Mouse (Mus musculus) heart, embryonic 15.5 days (tissue): Measurements from ENCODE around the gene Cers6. TPM values are rescaled to one million over a fixed set of nuclear protein-coding genes. Genes with fewer than 3 reads are reported as not detected.
A peak's percentile ranks its signal among the peaks of the same experiment; 100 is the strongest.

ENCODE experiments used
- ATAC-seq: fragments of 200-750 bp; cut with Nextera tagmentation; replicated peaks from 2 replicates; pipeline ENCODE4 v1.8.0; 2017; ENCODE audit warnings: low read depth, moderate TSS enrichment; ENCODE audit not compliant: insufficient number of reproducible peaks, insufficient read depth, low FRiP score
- H3K27ac ChIP-seq: fragments of 300-500 bp; sonication (generic); 2 replicates; pipeline ENCODE4 v1.5.1; 2015; ENCODE audit warnings: mild to moderate bottlenecking, inconsistent platforms
- H3K27me3 ChIP-seq: fragments of 300-500 bp; sonication (generic); 2 replicates; pipeline ENCODE4 v1.6.1; 2015; ENCODE audit warnings: inconsistent platforms
- H3K36me3 ChIP-seq: fragments of 300-500 bp; sonication (generic); 2 replicates; pipeline ENCODE4 v1.6.1; 2015; ENCODE audit warnings: mild to moderate bottlenecking, inconsistent platforms
- H3K4me1 ChIP-seq: fragments of 300-500 bp; sonication (generic); replicated peaks from 2 replicates; pipeline ENCODE4 v1.6.1; 2015; ENCODE audit warnings: inconsistent platforms
- H3K4me2 ChIP-seq: fragments of 300-500 bp; sonication (generic); 2 replicates; pipeline ENCODE4 v1.6.1; 2015; ENCODE audit warnings: inconsistent platforms, mild to moderate bottlenecking, moderate library complexity
- H3K4me3 ChIP-seq: fragments of 300-500 bp; sonication (generic); 2 replicates; pipeline ENCODE4 v1.5.1; 2015; ENCODE audit warnings: mild to moderate bottlenecking, inconsistent platforms
- H3K9ac ChIP-seq: fragments of 300-500 bp; sonication (generic); 2 replicates; pipeline ENCODE4 v1.6.1; 2015; ENCODE audit warnings: mild to moderate bottlenecking, inconsistent platforms
- H3K9me3 ChIP-seq: fragments of 300-500 bp; sonication (generic); replicated peaks from 2 replicates; pipeline ENCODE4 v1.6.1; 2016; ENCODE audit warnings: inconsistent platforms
- WGBS: fragments of 180-500 bp; shearing (Covaris S2); methylation state at CpG from one replicate; pipeline ENCODE4 v1.1.7; 2015; ENCODE audit warnings: mixed read lengths; 5-methylcytosine and 5-hydroxymethylcytosine counted together
- polyA plus RNA-seq: library from polyadenylated mRNA; unstranded; fragments of >200 nt; fragmentation: Nextera tagmentation; extraction: Ambion mirVana; gene quantifications from 2 replicates; pipeline ENCODE4 v1.2.1, GENCODE M21; 2015

The Cers6 gene
- polyA plus RNA-seq, 1 experiment from 2014 or later = 19.2 TPM

DNA sequence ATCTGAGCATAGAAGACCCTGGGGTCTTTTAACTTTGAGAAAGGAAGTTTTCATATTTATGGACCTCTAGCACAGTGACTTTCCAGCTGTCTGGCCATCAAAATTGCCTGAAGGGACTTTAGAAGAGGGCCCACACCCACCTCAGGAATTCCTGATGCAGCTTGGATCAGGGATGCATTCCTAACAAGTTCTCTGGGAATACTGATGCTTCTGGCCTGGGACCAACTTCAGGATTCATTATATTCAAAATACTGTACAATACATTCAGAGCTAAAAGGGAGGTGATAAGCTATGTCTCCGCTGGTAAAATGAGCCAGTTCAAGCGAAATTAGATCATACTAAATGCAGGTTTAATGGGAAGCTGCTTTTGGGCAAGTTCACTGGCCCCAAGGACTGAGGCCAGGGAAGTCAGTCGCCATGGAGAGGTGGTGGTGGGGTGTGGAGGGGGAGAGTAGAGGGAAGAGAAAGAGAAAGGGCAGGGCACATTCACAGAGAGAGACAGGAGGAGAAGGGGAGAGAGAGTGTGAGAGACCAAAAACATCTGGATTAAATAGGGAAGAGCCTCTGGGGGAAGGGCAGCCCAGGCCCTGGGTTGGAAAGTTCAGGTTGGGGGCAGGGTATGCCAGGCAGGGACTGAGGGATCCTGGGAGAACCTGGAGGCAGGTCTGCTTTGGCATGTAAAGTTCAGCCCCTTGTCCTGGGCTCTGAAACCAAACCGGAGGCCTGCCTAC is 24.7 kb downstream of the Cers6 start:
- WGBS = 34% methylated on average over 4 of the region's 4 CpGs
- ATAC-seq = no peak
- H3K27me3 ChIP-seq = no peaks in the 10 kb centered on the region
- no peak overlapping the region for H3K4me2 ChIP-seq
- no peaks in the 10 kb centered on the region for H3K9me3 ChIP-seq
- H3K9ac ChIP-seq = no peak overlapping the region
- no peaks in the 10 kb centered on the region for H3K36me3 ChIP-seq
- H3K4me3 ChIP-seq = no peak overlapping the region
- no peak overlapping the region for H3K27ac ChIP-seq
- peaks cover 25% of the 10 kb centered on the region for H3K4me1 ChIP-seq

DNA sequence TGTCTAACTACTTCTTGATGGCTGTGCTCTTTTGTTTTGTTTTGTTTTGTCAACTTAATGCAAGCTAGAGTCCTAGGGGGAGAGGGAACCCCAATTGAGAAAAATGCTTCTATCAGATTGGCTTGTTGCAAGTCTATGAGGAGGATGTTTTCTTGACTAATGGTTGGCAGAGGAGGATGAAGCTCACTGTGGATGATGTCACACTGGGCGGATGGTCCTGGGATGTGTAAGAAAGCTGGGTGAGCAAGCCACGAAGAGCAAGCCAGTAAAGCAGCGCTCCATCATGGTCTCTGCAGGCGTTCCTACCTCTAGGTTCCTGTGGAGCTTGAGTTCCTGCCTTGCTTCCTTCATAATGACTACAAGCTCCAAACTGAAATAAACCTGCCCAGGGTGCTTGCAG is 25.4 kb downstream of the Cers6 start:
- no peak for ATAC-seq
- Histone ChIP-seq H3K4me3 (no peak overlapping the region), H3K4me1 (peaks cover 25% of the 10 kb centered on the region), H3K9me3 (no peaks in the 10 kb centered on the region), H3K27me3 (no peaks in the 10 kb centered on the region), H3K27ac (no peak overlapping the region), H3K9ac (no peak overlapping the region), H3K36me3 (no peaks in the 10 kb centered on the region), H3K4me2 (no peak overlapping the region)
- 83% methylated on average over 4 of the region's 4 CpGs for WGBS

DNA sequence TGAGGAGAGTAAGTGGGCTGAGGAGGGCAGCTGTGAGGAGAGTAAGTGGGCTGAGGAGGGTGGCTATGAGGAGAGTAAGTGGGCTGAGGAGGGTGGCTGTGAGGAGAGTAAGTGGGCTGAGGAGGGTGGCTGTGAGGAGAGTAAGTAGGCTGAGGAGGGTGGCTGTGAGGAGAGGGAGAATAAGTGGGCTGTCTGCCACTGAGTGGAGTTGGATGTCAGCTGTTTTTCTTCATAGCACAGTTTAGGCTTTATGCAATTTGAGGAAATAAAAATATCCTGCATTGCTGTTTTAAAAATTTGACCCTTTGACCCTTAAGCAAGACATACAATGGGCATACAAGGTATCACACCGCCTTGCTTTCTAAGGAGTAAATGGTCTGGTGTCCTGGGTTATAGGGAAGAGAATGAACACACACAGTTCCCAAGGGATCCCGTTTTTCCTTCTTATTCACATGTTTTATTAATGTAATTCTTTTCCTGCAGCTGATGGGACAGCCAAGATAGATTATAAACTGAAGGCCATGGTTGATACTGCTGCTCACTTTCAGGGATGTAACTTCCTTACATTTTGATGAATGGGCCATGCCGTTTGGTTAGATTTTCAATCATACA is 27.0 kb downstream of the Cers6 start:
- no peak for ATAC-seq
- H3K4me1 ChIP-seq = peaks cover 25% of the 10 kb centered on the region

DNA sequence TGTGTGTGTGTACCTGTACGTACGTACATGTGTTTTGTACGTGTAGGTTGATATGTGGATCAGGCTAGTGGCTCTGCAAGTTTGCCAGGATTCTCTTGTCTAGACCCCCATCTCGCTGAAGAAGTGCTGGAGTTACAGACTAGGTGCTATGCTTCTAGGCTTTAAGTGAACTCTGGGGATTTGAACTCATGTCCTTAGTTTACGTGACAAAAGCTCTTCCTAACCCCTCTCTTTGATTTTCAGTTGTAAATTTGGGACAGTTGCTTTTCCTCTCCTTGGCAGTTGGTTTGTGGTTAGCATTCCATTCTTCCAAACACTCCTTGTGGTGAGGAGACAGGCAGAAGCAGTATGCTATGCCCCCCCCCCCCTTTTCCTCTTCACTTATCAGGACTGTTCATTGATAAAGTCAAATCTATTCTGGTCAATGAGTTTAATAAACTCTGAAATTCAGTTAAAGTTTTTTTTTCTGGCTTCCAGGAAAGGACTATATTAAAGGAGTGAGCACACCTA is 28.5 kb downstream of the Cers6 start:
- Histone ChIP-seq H3K9me3 (no peaks in the 10 kb centered on the region), H3K4me1 (peaks cover 25% of the 10 kb centered on the region), H3K9ac (no peak overlapping the region), H3K4me3 (no peak overlapping the region), H3K36me3 (no peaks in the 10 kb centered on the region), H3K27ac (no peak overlapping the region), H3K27me3 (no peaks in the 10 kb centered on the region), H3K4me2 (no peak overlapping the region)
- ATAC-seq = no peak
- 72% methylated on average over 5 of the region's 5 CpGs for WGBS

More for the DNA sequence above, 27.0 kb downstream of the Cers6 start:
- WGBS = 60% methylated on average over 3 of the region's 3 CpGs
- Histone ChIP-seq H3K27ac (no peak overlapping the region; the same call in 1 of the 2 replicates), H3K36me3 (no peaks in the 10 kb centered on the region), H3K4me2 (no peak overlapping the region), H3K4me3 (no peak overlapping the region), H3K27me3 (no peaks in the 10 kb centered on the region), H3K9me3 (no peaks in the 10 kb centered on the region), H3K9ac (no peak overlapping the region)

DNA sequence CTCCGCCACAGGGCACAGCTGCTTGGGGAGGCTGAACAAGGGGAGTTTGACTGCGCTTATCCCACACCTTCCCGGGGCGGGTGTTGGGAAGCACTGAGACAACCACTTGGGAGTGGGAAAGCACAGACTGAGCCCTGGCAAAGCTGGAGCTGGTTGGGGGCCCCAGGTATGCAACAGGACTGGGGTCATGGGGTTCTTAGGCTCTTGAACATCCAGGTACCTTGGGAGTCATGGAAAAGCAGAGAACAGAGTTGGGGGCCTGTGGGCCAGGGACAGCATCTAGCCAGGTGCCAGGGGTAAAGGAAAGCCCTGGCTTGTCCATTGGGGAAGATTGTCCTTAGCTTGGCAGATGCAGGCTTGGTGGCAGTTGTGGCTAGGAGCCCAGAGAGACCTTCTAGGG is 31.2 kb downstream of the Cers6 start:
- peaks cover 28% of the 10 kb centered on the region for H3K4me1 ChIP-seq
- no peaks in the 10 kb centered on the region for H3K36me3 ChIP-seq
- WGBS = 94% methylated on average over 4 of the region's 4 CpGs
- no peaks in the 10 kb centered on the region for H3K27me3 ChIP-seq
- no peak overlapping the region for H3K4me2 ChIP-seq
- H3K27ac ChIP-seq = no peak overlapping the region
- no peaks in the 10 kb centered on the region for H3K9me3 ChIP-seq
- no peak for ATAC-seq
- no peak overlapping the region for H3K9ac ChIP-seq
- H3K4me3 ChIP-seq = no peak overlapping the region

DNA sequence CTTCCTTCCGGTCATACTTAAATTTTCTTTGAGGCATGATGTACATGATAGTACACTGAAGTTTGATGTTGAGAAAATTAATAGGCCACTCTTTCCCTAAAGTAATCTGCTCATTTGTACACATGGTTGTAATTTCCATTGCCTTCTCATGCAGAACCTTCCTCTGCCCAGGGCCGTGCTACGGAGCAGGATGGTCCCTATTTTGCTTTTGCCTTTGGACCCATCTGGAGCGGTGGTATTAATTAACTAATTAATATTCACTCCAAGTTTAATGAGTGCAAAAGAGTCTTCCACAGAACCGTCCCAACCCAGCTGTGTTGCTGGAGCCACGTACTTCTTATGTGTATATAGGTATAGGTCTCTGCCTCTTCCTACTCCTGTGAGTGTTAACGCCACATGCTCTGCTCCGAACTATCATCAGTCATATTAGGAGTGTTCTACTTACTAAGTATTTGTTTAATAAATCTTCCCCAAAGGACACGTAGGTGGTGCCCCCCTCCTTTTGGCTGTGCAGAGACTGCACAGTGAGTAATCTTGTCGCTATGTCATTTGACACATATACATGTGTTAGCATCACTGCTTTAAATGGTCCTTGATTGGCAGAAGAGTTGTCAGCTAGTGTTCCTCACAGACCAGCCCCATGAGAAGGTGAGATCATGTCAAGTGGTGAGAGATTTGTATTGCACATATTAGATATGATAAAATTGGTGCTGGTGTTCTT is 34.0 kb downstream of the Cers6 start:
- no peaks in the 10 kb centered on the region for H3K9me3 ChIP-seq
- no peaks in the 10 kb centered on the region for H3K27me3 ChIP-seq
- 77% methylated on average over 10 of the region's 10 CpGs for WGBS
- 0 out of 2 replicates have a peak, but pooled peaks have one; percentile 27 for ATAC-seq
- H3K4me1 ChIP-seq = peaks cover 20% of the 10 kb centered on the region
- no peak overlapping the region for H3K4me3 ChIP-seq
- peak overlapping the region; percentile 62 for H3K27ac ChIP-seq
- H3K4me2 ChIP-seq = no peak overlapping the region
- H3K9ac ChIP-seq = no peak overlapping the region
- H3K36me3 ChIP-seq = no peaks in the 10 kb centered on the region

DNA sequence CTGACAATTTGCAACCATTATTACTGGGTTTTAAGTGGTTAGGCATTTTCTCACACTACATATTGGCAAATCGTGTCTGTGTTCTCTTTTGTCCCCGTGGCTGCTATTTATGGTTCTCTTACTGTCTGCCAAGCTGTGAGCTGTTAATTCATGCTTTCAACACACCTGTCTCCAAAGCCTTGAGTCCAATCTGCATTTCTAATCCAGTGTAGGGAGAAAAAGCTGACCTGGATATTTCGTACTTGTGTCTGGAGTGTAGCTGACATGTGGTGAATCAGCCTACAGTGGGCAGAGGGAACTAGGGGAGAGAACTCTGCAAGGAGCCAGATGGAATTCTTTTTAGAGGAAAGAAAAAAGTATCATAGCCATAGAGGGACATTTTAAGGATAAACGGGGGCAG is 35.0 kb downstream of the Cers6 start:
- 36% methylated on average over 4 of the region's 4 CpGs for WGBS
- Histone ChIP-seq H3K27me3 (no peaks in the 10 kb centered on the region), H3K9ac (no peak overlapping the region), H3K36me3 (no peaks in the 10 kb centered on the region), H3K4me2 (peak overlapping the region; percentile 26), H3K9me3 (no peaks in the 10 kb centered on the region), H3K4me3 (no peak overlapping the region), H3K4me1 (peaks cover 30% of the 10 kb centered on the region), H3K27ac (peak overlapping the region; percentile 62)
- ATAC-seq = no peak; the same call in 1 of the 2 replicates

DNA sequence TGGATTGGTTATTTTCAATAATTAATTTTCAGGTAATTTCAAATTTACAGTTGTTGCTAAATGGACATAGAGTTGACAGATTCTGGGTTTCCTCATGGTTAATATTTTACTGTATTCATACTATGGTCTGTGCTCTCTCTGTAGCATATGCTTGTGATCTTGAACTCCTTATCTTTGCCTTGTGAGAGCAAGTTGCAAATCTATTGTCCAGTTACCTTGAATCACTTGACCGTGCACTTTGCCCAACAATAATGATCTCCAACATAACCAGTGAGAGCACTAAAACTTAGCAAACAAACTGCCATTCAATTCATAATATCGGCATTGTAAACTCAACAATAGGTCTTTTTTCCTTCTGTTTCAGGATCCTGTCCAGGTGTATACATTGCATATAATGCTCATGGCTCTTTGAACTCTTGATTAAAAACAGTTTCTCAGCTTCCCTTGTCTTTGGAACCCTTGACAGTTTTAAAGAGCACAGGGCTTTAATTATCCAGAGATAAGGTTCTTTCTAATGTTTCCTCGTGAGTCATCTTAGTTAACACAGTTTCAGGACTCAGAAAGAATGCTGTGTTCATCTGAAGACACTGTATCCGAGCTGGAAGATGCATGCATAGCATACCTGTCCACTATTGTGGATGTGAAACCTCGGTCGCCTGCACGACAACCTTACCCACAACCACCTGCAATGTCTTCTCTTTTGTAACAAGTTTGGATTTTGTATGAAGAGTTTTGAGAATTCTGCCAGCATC is 38.7 kb downstream of the Cers6 start:
- WGBS = 71% methylated on average over 7 of the region's 7 CpGs
- ATAC-seq = no peak
- Histone ChIP-seq H3K9ac (no peak overlapping the region), H3K9me3 (no peaks in the 10 kb centered on the region), H3K36me3 (no peaks in the 10 kb centered on the region), H3K4me3 (no peak overlapping the region), H3K27ac (peak overlapping the region; percentile 56; the same call in 1 of the 2 replicates), H3K4me1 (peaks cover 34% of the 10 kb centered on the region), H3K27me3 (no peaks in the 10 kb centered on the region), H3K4me2 (no peak overlapping the region)

DNA sequence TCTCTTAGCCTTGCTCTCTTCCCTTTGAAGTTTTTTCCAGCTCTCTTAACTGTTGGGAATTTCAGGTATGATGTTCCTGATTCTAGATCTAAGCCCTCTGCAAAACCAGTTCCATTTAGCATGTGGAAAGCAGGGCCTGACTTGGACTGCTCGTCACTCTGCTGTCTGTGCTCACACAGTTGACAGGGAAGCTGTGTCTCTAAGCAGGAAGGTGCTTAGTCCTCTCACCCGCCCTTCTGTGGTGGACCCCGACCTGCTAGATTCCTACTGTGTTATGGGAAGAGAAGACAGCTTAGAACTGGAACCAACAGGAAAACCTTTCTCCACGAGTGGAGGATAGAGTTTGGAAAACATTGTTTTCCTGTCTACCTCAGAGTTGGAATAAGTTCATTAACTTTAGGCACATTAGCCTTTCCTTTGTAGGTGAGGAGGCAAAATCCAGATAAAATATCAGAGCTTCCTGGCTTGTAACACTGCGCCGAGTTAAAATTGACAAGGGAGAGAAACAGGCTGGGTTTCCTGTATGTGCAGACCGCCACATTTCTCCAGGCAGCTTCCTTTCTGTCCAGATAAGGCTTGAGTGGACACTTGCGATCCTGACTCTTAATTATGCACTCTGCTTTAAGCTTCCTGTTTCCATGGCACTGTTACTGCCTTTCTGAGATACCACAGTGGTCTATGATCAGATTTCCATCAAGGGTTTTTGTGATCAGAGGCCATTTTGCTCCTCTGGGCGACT is 39.6 kb downstream of the Cers6 start:
- H3K9me3 ChIP-seq = no peaks in the 10 kb centered on the region
- no peak overlapping the region for H3K9ac ChIP-seq
- no peaks in the 10 kb centered on the region for H3K27me3 ChIP-seq
- H3K27ac ChIP-seq = peak overlapping the region; percentile 56
- H3K4me2 ChIP-seq = peak overlapping the region; percentile 6
- WGBS = 30% methylated on average over 9 of the region's 9 CpGs
- H3K4me1 ChIP-seq = peaks cover 28% of the 10 kb centered on the region
- no peak overlapping the region for H3K4me3 ChIP-seq
- peak; percentile 61 for ATAC-seq
- H3K36me3 ChIP-seq = no peaks in the 10 kb centered on the region

DNA sequence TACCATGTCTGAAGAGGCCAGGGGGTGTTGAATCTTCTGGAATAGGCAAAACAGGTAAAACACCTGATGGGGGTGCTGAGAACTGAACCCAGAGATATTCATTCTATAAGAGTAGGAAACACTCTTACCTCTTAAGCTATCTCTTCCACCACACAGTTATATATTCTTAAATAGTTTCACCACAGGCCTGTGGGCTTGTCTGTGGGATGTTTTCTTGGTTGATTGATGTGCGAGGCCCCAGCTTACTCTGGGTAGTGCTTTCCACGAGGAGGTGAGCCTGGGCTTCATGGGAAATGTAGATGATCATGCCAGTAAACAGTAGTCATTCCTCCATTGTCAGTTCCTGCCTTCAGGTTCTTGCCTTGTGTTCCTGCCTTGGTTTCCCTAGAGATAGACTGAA is 40.5 kb downstream of the Cers6 start:
- H3K9me3 ChIP-seq = no peaks in the 10 kb centered on the region
- no peak for ATAC-seq

More for the DNA sequence above, 40.5 kb downstream of the Cers6 start:
- no peak overlapping the region for H3K4me2 ChIP-seq
- 75% methylated on average over 2 of the region's 2 CpGs for WGBS
- H3K4me3 ChIP-seq = no peak overlapping the region
- H3K27me3 ChIP-seq = no peaks in the 10 kb centered on the region
- H3K27ac ChIP-seq = no peak overlapping the region
- no peaks in the 10 kb centered on the region for H3K36me3 ChIP-seq
- H3K9ac ChIP-seq = no peak overlapping the region
- H3K4me1 ChIP-seq = peaks cover 19% of the 10 kb centered on the region
